Mouse (Mus musculus): Measurements from ENCODE around the gene Ctbs. TPM values are rescaled to one million over a fixed set of nuclear protein-coding genes. Genes with fewer than 3 reads are reported as not detected.
A peak's percentile ranks its signal among the peaks of the same experiment; 100 is the strongest.

The Ctbs gene
- polyA plus RNA-seq, 1 experiment from 2014 or later: 16.7 TPM

- Histone ChIP-seq H3K4me3 (ENCODE audit: inconsistent target) (no peak overlapping the region), H3K79me2 (ENCODE audit: inconsistent target) (no peaks in the 10 kb centered on the region)
- 92% methylated on average over 7 of the region's 8 CpGs for WGBS (ENCODE audit: missing documents)
These were observed 45.3 kb downstream of the Ctbs start for GRCm38 (mm10) chr3:146494941-146495340.

GRCm38 (mm10) chr3:146498989-146499388, 49.4 kb downstream of the Ctbs start:
- H3K4me3 ChIP-seq (ENCODE audit: inconsistent target): peak overlapping the region; percentile 45
- peak overlapping the region; percentile 48 for H3K27ac ChIP-seq
- WGBS (ENCODE audit: missing documents): 1% methylated on average over 12 of the region's 13 CpGs
- peaks cover under 1% of the 10 kb centered on the region; the same call in 1 of the 2 replicates for H3K36me3 ChIP-seq (ENCODE audit: inconsistent target)
- H3K79me2 ChIP-seq (ENCODE audit: inconsistent target): peaks cover 40% of the 10 kb centered on the region

More at GRCm38 (mm10) chr3:146494941-146495340, 45.3 kb downstream of the Ctbs start:
- Histone ChIP-seq H3K36me3 (ENCODE audit: inconsistent target) (no peaks in the 10 kb centered on the region), H3K27ac (no peak overlapping the region)

- Histone ChIP-seq H3K36me3 (ENCODE audit: inconsistent target) (peaks cover 6% of the 10 kb centered on the region; the same call in 1 of the 2 replicates), H3K79me2 (ENCODE audit: inconsistent target) (peaks cover 46% of the 10 kb centered on the region), H3K27ac (peak within 1 kb of the TSS; percentile 88), H3K4me3 (ENCODE audit: inconsistent target) (peak within 1 kb of the TSS; percentile 89)
- under 1% methylated on average over 69 of the region's 88 CpGs for WGBS (ENCODE audit: missing documents)
These were observed 49.9 kb downstream of the Ctbs start, which contains the start of the genes Spata1 and Gng5 for GRCm38 (mm10) chr3:146499431-146500002. Spata1 (minus strand) TSS chr3:146499753. Gng5 (plus strand) TSS chr3:146499807.

- WGBS (ENCODE audit: missing documents): 1% methylated on average over 52 of the region's 57 CpGs
- Histone ChIP-seq H3K27ac (peak overlapping the region; percentile 88), H3K36me3 (ENCODE audit: inconsistent target) (peaks cover 11% of the 10 kb centered on the region; the same call in 1 of the 2 replicates), H3K79me2 (ENCODE audit: inconsistent target) (peaks cover 53% of the 10 kb centered on the region), H3K4me3 (ENCODE audit: inconsistent target) (peak overlapping the region; percentile 89)
These were observed 50.6 kb downstream of the Ctbs start for GRCm38 (mm10) chr3:146500003-146500809.

- Histone ChIP-seq H3K36me3 (ENCODE audit: inconsistent target) (peaks cover 15% of the 10 kb centered on the region; the same call in 1 of the 2 replicates), H3K79me2 (ENCODE audit: inconsistent target) (peaks cover 59% of the 10 kb centered on the region), H3K27ac (peak overlapping the region; percentile 88), H3K4me3 (ENCODE audit: inconsistent target) (peak overlapping the region; percentile 89)
- 13% methylated on average over 5 of the region's 5 CpGs for WGBS (ENCODE audit: missing documents)
These were observed 51.2 kb downstream of the Ctbs start for GRCm38 (mm10) chr3:146500810-146501201.

GRCm38 (mm10) chr3:146501601-146502123, 52.1 kb downstream of the Ctbs start:
- Histone ChIP-seq H3K4me3 (ENCODE audit: inconsistent target) (peak overlapping the region; percentile 89; the same call in 1 of the 2 replicates), H3K79me2 (ENCODE audit: inconsistent target) (peaks cover 67% of the 10 kb centered on the region), H3K27ac (0 out of 2 replicates have a peak overlapping the region, but pooled peaks have one; percentile 88), H3K36me3 (ENCODE audit: inconsistent target) (peaks cover 23% of the 10 kb centered on the region; the same call in 1 of the 2 replicates)
- WGBS (ENCODE audit: missing documents): 78% methylated on average over 5 of the region's 5 CpGs

- no peak overlapping the region for H3K27ac ChIP-seq
- no peak overlapping the region for H3K4me3 ChIP-seq (ENCODE audit: inconsistent target)
- 91% methylated on average over 7 of the region's 7 CpGs for WGBS (ENCODE audit: missing documents)
- peaks cover 53% of the 10 kb centered on the region for H3K79me2 ChIP-seq (ENCODE audit: inconsistent target)
- H3K36me3 ChIP-seq (ENCODE audit: inconsistent target): peaks cover 62% of the 10 kb centered on the region
These were observed 57.1 kb downstream of the Ctbs start for GRCm38 (mm10) chr3:146506711-146507110.

Other genes with a start within 250 kb of the Ctbs start
- gene Lpar3, start 228.8 kb upstream of the Ctbs start, polyA plus RNA-seq (2018): not detected in 3 replicates
- 2.0 to 6.3 TPM (median 4.8 TPM) in 3 replicates for gene Ssx2ip, start 45.2 kb upstream of the Ctbs start, polyA plus RNA-seq (2018)
- gene Spata1, start 50.0 kb downstream of the Ctbs start, polyA plus RNA-seq (2018): 1.1 to 3.2 TPM (median 2.2 TPM) in 3 replicates
- gene Gng5, start 50.0 kb downstream of the Ctbs start, polyA plus RNA-seq (2018): 567 to 673 TPM (median 599 TPM) in 3 replicates
- 29.4 to 58.0 TPM (median 35.8 TPM) in 3 replicates for gene Rpf1, start 71.6 kb downstream of the Ctbs start, polyA plus RNA-seq (2018)
- not detected in 3 replicates for gene Uox, start 120.6 kb downstream of the Ctbs start, polyA plus RNA-seq (2018)
- gene Dnase2b, start 165.8 kb downstream of the Ctbs start, polyA plus RNA-seq (2018): not detected in 3 replicates
- not detected in 3 replicates for gene 4930503B20Rik, start 201.5 kb downstream of the Ctbs start, polyA plus RNA-seq (2018)
- not detected in 3 replicates for gene Samd13, start 235.8 kb downstream of the Ctbs start, polyA plus RNA-seq (2018)